Mouse (Mus musculus) kidney, adult 2 months (tissue): ENCODE measurements around the gene Cyp2d10.

Experiments used
- CTCF ChIP-seq: fragments of 200-500 bp; conservative IDR thresholded peaks from 2 replicates; pipeline ENCODE4 v1.5.1; 2011; ENCODE audit warnings: low read depth, mild to moderate bottlenecking, control low read depth, low read length, moderate library complexity, mixed read lengths; ENCODE audit not compliant: insufficient read depth, insufficient read length
- POLR2A ChIP-seq: fragments of 200-500 bp; IDR thresholded peaks from one replicate; pipeline ENCODE4 v1.6.1; 2011; ENCODE audit warnings: low read depth, low read length, control low read depth

DNA sequence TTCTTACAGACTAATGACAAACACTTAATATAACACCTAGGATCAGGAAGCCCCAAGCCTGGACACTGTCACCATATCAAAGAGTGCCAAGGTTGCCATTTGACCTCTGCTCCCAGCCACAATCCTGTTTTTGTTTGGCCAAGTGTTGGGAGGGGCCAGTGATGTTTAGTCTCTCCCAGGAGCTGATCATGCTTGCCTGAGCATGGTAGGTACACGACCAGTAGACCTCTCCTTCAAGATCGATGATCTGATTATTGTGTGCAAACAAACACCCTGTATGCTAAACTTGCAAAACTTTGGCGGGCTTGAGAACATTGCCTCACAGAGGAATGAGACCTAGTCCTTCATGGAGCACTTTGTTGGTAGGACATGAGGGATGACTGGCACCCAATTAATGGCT lies 16.5 kb upstream of the Cyp2d10 start:
- TF ChIP-seq CTCF: no peak
- TF ChIP-seq POLR2A: no peak
